Mouse (Mus musculus): ENCODE results near the gene Trak1.

GRCm38 (mm10) chr9:121373512-121373911 is 76.2 kb downstream of the Trak1 start:
- no peak for TF ChIP-seq HCFC1 (IDR thresholded peaks at IDR 0.05; ENCODE audit: borderline replicate concordance, insufficient read depth, low read length)
- TF ChIP-seq MAFK (IDR thresholded peaks at IDR 0.05; ENCODE audit: insufficient read depth, low read depth, low read length), result no peak
- no peak for TF ChIP-seq ZC3H11A (IDR thresholded peaks at IDR 0.05; ENCODE audit: borderline replicate concordance, low read depth, low read length)

All from ES-E14 (cell line).